Mouse (Mus musculus): ENCODE results near the gene Rfxap. TPM values are rescaled to one million over a fixed set of nuclear protein-coding genes. Genes with fewer than 3 reads are reported as not detected.

Gene Rfxap
- polyA plus RNA-seq, 1 experiment, result 14.3 TPM

DNA sequence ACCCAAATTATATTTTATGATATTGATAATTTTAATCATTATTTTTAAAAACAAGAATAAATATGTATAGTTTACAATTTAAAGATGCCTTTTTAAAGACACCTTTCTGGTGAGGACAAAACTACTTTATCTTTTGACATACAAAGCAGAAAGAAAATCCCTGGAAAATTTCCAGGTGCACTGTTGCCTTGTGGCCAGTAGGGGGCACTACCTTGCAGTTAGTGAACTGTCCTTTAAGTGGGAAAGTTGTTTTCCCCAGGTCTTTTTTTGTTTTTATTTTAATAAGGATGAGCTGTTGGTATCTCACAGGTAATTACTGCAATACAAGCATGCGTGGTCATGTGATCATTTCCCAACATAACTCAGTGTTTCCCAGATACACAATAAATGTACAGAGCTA is 11.8 kb downstream of the Rfxap start:
- Histone ChIP-seq H3K4me3 (ENCODE audit: low read depth, low read length) (no peak overlapping the region), H3K27ac (ENCODE audit: insufficient read depth, low read length) (no peak overlapping the region), H3K9ac (ENCODE audit: low read depth, poor library complexity, severe bottlenecking) (no peak overlapping the region), H3K4me1 (ENCODE audit: control insufficient read depth, insufficient read depth, low read length) (peaks cover 2% of the 10 kb centered on the region), H3K9me3 (replicated peaks; ENCODE audit: control insufficient read depth, insufficient read depth, low read length, poor library complexity, severe bottlenecking) (0 out of 2 replicates have a peak, but pooled peaks cover 3% of the 10 kb centered on the region), H3K36me3 (ENCODE audit: control insufficient read depth, insufficient read depth, low read length, poor library complexity, severe bottlenecking) (no peaks in the 10 kb centered on the region), H3K27me3 (ENCODE audit: control insufficient read depth, insufficient read depth, low read length, poor library complexity, severe bottlenecking) (peaks cover 2% of the 10 kb centered on the region; the same call in 1 of the 2 replicates)
- no peak for TF ChIP-seq POLR2A (IDR thresholded peaks at IDR 0.05; ENCODE audit: insufficient read depth, low read length)
- TF ChIP-seq EP300 (IDR thresholded peaks at IDR 0.05; ENCODE audit: insufficient read depth, low read depth, low read length), result no peak
- no peak for TF ChIP-seq CTCF (IDR thresholded peaks at IDR 0.05; ENCODE audit: low read depth, low read length)

DNA sequence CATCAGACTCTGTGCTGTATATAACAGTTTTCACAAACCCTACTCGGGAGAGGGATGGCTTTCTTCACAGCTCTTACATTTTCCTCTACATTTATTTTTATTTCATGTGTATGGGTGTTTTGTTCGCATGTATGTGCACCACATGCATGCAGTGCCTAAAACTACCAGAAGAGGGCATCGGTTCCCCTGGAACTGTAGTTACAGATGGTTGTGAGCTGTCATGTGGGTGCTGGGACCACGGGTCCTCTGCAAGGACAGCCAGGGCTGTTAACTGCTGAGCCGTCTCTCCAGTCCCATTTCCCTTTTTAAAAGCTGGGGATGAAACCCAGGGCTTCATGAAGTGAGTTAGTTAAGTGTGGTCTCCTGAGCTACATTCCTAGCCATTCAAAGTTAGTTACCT is 12.2 kb downstream of the Rfxap start:
- 0 out of 2 replicates have a peak, but pooled peaks cover 3% of the 10 kb centered on the region for H3K9me3 ChIP-seq (replicated peaks; ENCODE audit: control insufficient read depth, insufficient read depth, low read length, poor library complexity, severe bottlenecking)
- no peak overlapping the region for H3K9ac ChIP-seq (ENCODE audit: low read depth, poor library complexity, severe bottlenecking)
- no peak overlapping the region for H3K27ac ChIP-seq (ENCODE audit: insufficient read depth, low read length)
- peaks cover 2% of the 10 kb centered on the region for H3K4me1 ChIP-seq (ENCODE audit: control insufficient read depth, insufficient read depth, low read length)
- H3K36me3 ChIP-seq (ENCODE audit: control insufficient read depth, insufficient read depth, low read length, poor library complexity, severe bottlenecking), result no peaks in the 10 kb centered on the region
- TF ChIP-seq EP300 (IDR thresholded peaks at IDR 0.05; ENCODE audit: insufficient read depth, low read depth, low read length), result no peak
- TF ChIP-seq POLR2A (IDR thresholded peaks at IDR 0.05; ENCODE audit: insufficient read depth, low read length), result no peak
- peak; percentile 5 for TF ChIP-seq CTCF (IDR thresholded peaks at IDR 0.05; ENCODE audit: low read depth, low read length)
- H3K4me3 ChIP-seq (ENCODE audit: low read depth, low read length), result no peak overlapping the region
- peaks cover 2% of the 10 kb centered on the region; the same call in 1 of the 2 replicates for H3K27me3 ChIP-seq (ENCODE audit: control insufficient read depth, insufficient read depth, low read length, poor library complexity, severe bottlenecking)

DNA sequence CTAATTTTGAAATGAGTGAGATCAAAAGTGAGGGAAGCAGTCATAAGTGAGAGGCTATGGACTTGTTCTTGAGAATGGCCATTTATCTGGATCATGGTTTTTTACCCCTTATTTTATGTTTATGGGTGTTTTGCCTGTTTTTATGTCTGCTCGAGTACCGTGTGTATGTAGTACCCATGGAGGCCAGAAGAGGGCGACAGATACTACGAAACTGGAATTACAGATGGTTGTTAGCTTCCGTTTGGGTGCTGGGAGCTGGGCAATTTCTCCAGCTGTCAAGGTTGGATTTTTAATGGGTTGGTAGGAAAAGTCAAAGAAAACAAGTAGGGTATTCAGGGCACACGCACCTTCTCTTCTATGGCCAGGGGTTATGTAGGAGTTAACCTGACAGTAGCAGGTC is 13.8 kb downstream of the Rfxap start:
- Histone ChIP-seq H3K36me3 (ENCODE audit: control insufficient read depth, insufficient read depth, low read length, poor library complexity, severe bottlenecking) (no peaks in the 10 kb centered on the region), H3K4me1 (ENCODE audit: control insufficient read depth, insufficient read depth, low read length) (peaks cover 2% of the 10 kb centered on the region), H3K4me3 (ENCODE audit: low read depth, low read length) (no peak overlapping the region), H3K27me3 (ENCODE audit: control insufficient read depth, insufficient read depth, low read length, poor library complexity, severe bottlenecking) (peaks cover 2% of the 10 kb centered on the region; the same call in 1 of the 2 replicates), H3K27ac (ENCODE audit: insufficient read depth, low read length) (no peak overlapping the region), H3K9me3 (replicated peaks; ENCODE audit: control insufficient read depth, insufficient read depth, low read length, poor library complexity, severe bottlenecking) (0 out of 2 replicates have a peak, but pooled peaks cover 3% of the 10 kb centered on the region), H3K9ac (ENCODE audit: low read depth, poor library complexity, severe bottlenecking) (no peak overlapping the region)
- TF ChIP-seq POLR2A (IDR thresholded peaks at IDR 0.05; ENCODE audit: insufficient read depth, low read length) (no peak), CTCF (IDR thresholded peaks at IDR 0.05; ENCODE audit: low read depth, low read length) (no peak), EP300 (IDR thresholded peaks at IDR 0.05; ENCODE audit: insufficient read depth, low read depth, low read length) (no peak)

DNA sequence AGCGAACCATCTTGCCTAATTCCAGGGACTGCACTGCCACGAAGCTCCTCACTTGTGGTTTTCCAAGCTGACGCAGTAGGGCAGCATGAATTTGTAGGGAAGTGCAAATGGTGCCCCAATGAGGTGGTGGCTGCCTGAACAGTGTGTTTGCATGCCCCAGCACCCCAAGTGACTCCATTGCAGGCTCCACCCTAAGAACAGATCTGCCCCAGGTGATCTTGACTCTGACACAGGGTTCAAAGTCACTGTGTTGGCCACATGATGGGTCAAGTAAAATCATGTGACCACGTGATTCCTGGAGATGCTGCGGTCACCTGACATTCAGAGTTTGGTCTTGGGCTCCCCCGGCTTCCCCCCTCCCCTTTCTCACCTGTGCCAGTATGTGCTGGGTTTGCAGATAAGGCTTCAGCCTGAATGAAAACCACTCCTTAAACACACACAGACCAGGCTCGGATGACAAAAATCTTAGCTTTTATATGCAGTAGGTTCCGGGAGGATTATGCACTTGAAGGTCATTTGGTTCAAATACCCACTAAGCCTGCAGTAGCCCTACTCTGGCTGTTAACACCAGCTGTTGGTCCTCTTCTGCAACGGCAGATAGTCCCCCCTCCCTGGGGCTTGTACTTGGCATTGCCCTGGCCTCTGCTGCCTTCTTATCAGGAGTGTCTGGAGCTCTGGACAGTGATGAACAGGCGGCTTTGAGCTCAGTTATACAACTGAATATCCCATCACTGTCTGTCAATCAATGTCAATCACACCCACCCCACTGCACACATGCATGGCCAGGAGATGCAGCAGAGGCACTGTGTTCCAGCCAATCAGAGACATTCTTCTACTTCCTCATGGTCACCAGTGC is 15.5 kb downstream of the Rfxap start:
- H3K27ac ChIP-seq (ENCODE audit: insufficient read depth, low read length), result no peak overlapping the region
- H3K27me3 ChIP-seq (ENCODE audit: control insufficient read depth, insufficient read depth, low read length, poor library complexity, severe bottlenecking), result peaks cover 2% of the 10 kb centered on the region; the same call in 1 of the 2 replicates
- TF ChIP-seq POLR2A (IDR thresholded peaks at IDR 0.05; ENCODE audit: insufficient read depth, low read length) (no peak), CTCF (IDR thresholded peaks at IDR 0.05; ENCODE audit: low read depth, low read length) (no peak), EP300 (IDR thresholded peaks at IDR 0.05; ENCODE audit: insufficient read depth, low read depth, low read length) (no peak)
- no peaks in the 10 kb centered on the region for H3K4me1 ChIP-seq (ENCODE audit: control insufficient read depth, insufficient read depth, low read length)
- 0 out of 2 replicates have a peak, but pooled peaks cover 3% of the 10 kb centered on the region for H3K9me3 ChIP-seq (replicated peaks; ENCODE audit: control insufficient read depth, insufficient read depth, low read length, poor library complexity, severe bottlenecking)
- H3K36me3 ChIP-seq (ENCODE audit: control insufficient read depth, insufficient read depth, low read length, poor library complexity, severe bottlenecking), result no peaks in the 10 kb centered on the region
- no peak overlapping the region for H3K9ac ChIP-seq (ENCODE audit: low read depth, poor library complexity, severe bottlenecking)
- no peak overlapping the region for H3K4me3 ChIP-seq (ENCODE audit: low read depth, low read length)

DNA sequence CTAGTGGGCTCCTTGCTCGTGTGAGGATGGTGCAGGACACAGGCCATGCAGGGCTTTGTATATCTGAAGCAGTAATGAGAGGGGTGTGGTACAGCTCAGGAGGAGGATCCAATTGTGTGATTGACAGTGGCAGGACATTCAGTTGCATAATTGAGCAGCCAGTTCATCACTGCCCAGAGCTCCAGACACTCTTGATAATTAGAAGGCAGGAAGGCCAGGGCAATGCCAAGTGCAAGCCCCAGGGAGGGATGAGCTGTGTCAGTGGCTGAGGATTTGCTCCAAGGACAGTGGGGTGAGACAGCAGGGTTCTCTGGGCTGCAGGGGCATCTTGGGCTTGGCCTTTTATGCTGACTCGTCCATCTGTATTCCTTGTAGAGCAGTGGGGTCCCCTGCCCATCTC is 17.0 kb downstream of the Rfxap start:
- Histone ChIP-seq H3K9me3 (replicated peaks; ENCODE audit: control insufficient read depth, insufficient read depth, low read length, poor library complexity, severe bottlenecking) (0 out of 2 replicates have a peak, but pooled peaks cover 3% of the 10 kb centered on the region), H3K9ac (ENCODE audit: low read depth, poor library complexity, severe bottlenecking) (no peak overlapping the region), H3K4me1 (ENCODE audit: control insufficient read depth, insufficient read depth, low read length) (no peaks in the 10 kb centered on the region), H3K4me3 (ENCODE audit: low read depth, low read length) (no peak overlapping the region), H3K36me3 (ENCODE audit: control insufficient read depth, insufficient read depth, low read length, poor library complexity, severe bottlenecking) (no peaks in the 10 kb centered on the region), H3K27ac (ENCODE audit: insufficient read depth, low read length) (no peak overlapping the region), H3K27me3 (ENCODE audit: control insufficient read depth, insufficient read depth, low read length, poor library complexity, severe bottlenecking) (no peaks in the 10 kb centered on the region)
- TF ChIP-seq POLR2A (IDR thresholded peaks at IDR 0.05; ENCODE audit: insufficient read depth, low read length) (no peak), CTCF (IDR thresholded peaks at IDR 0.05; ENCODE audit: low read depth, low read length) (no peak), EP300 (IDR thresholded peaks at IDR 0.05; ENCODE audit: insufficient read depth, low read depth, low read length) (no peak)

Data from ES-Bruce4 (cell line).